Mouse (Mus musculus) kidney, postnatal 4 days (tissue): Measurements from ENCODE around the gene Cdh11.

Experiments used
- DNase-seq, 2 experiments: peaks; one replicate each; pipeline ENCODE4 v3.0.0; 2021; ENCODE audit warnings: mixed read lengths in 2 of 2

Gene Cdh11

GRCm38 (mm10) chr8:102785592-102786416 is at the start of gene Cdh11:
Gene Cdh11, minus strand, starts transcription at chr8:102785642.
- peak; percentile 25 to 43 for DNase-seq

GRCm38 (mm10) chr8:102813959-102814358 is 28.5 kb upstream of the Cdh11 start:
- no peak for DNase-seq

GRCm38 (mm10) chr8:102790303-102790702 is 4.9 kb upstream of the Cdh11 start:
- DNase-seq = peak; percentile 40 to 47

GRCm38 (mm10) chr8:102786467-102787360 is 1.3 kb upstream of the Cdh11 start:
- peak; percentile 53 to 64 for DNase-seq

- peak; percentile 80 to 88 for DNase-seq
These were observed 497 bp downstream of the Cdh11 start for GRCm38 (mm10) chr8:102784835-102785455.

- DNase-seq = peak; percentile 58 to 66
These were observed 1.4 kb downstream of the Cdh11 start for GRCm38 (mm10) chr8:102783821-102784591.

GRCm38 (mm10) chr8:102782707-102783489 is 2.5 kb downstream of the Cdh11 start:
- DNase-seq = peak in 1 of 2 experiments; percentile 15

- DNase-seq = peak; percentile 86 to 88
These were observed 4.5 kb downstream of the Cdh11 start for GRCm38 (mm10) chr8:102780899-102781298.

GRCm38 (mm10) chr8:102774594-102774993 is 10.8 kb downstream of the Cdh11 start:
- DNase-seq = no peak

GRCm38 (mm10) chr8:102771456-102771855 is 14.0 kb downstream of the Cdh11 start:
- DNase-seq = no peak

- DNase-seq = no peak
These were observed 31.6 kb downstream of the Cdh11 start for GRCm38 (mm10) chr8:102753839-102754238.

- no peak for DNase-seq
These were observed 42.5 kb downstream of the Cdh11 start for GRCm38 (mm10) chr8:102742940-102743339.

- no peak for DNase-seq
These were observed 43.3 kb downstream of the Cdh11 start for GRCm38 (mm10) chr8:102742008-102742591.

- DNase-seq = no peak
These were observed 44.5 kb downstream of the Cdh11 start for GRCm38 (mm10) chr8:102740963-102741362.

GRCm38 (mm10) chr8:102738961-102739487 is 46.4 kb downstream of the Cdh11 start:
- DNase-seq = no peak

- no peak for DNase-seq
These were observed 47.0 kb downstream of the Cdh11 start for GRCm38 (mm10) chr8:102738395-102738794.

GRCm38 (mm10) chr8:102734419-102734818 is 51.0 kb downstream of the Cdh11 start:
- DNase-seq = no peak

- DNase-seq = no peak
These were observed 59.1 kb downstream of the Cdh11 start for GRCm38 (mm10) chr8:102726206-102726935.

- DNase-seq = no peak
These were observed 59.9 kb downstream of the Cdh11 start for GRCm38 (mm10) chr8:102725496-102725895.

- DNase-seq = no peak
These were observed 69.5 kb downstream of the Cdh11 start for GRCm38 (mm10) chr8:102715956-102716355.
